Mouse (Mus musculus) E14TG2a.4 (cell line): ENCODE data around the gene Plpp1.

Source experiments
- CTCF ChIP-seq: conservative IDR thresholded peaks from 2 replicates; pipeline ENCODE4 v1.5.1; 2014; ENCODE audit warnings: low read length
- NANOG ChIP-seq: IDR thresholded peaks from 2 replicates; pipeline ENCODE4 v1.6.1; 2014; ENCODE audit warnings: borderline replicate concordance, low read length, mixed read lengths

- TF ChIP-seq CTCF (no peak), NANOG (no peak)
Observed at GRCm38 (mm10) chr13:112754871-112755270, 45.7 kb upstream of the Plpp1 start.
